In the genomic region with DNA sequence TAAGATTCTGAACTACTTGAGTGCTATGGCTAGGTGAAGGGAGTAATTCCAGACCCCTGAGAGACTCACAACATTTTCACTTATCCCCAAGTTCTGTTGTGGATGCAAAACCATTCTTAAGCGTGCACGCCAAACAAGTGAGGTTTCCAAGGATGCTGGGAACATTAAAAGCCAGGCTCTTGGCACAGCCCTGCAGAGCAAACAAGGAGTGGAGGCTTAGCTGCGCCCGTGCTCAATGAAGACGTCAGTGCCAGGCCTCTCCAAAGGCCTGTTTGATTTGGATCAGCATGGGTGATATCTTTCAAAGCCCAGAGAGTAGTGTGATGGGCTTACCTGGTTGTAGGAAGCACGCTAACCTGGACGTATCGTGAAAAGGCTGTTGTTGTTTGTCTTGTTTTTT, we compare ENCODE assay signal across 23 mouse cellular contexts.
DNase-seq lines count a peak whose midpoint lies in the region; ATAC-seq lines count a peak whose summit lies in the region.
"Had no signal": no experiment of that assay in that cellular context is flagged by ENCODE, and none has a peak within 500 bp of the region (broad histone marks: within the 10 kb centered on the region; RNA-seq: fewer than 3 reads in every experiment).

No protein-coding gene starts in this region.

- H3K9me3 ChIP-seq in forebrain, embryonic 14.5 days (replicated peaks; ENCODE audit: control insufficient read depth, low read length): no peaks in the 10 kb centered on the region
- no peaks in the 10 kb centered on the region for H3K9me3 ChIP-seq in forebrain, embryonic 16.5 days (ENCODE audit: control insufficient read depth, low read length)
- H3K9me3 ChIP-seq in midbrain, embryonic 10.5 days (replicated peaks): peaks cover 5% of the 10 kb centered on the region
- H3K9me3 ChIP-seq in midbrain, embryonic 16.5 days (replicated peaks; ENCODE audit: control insufficient read depth, low read length, poor library complexity, severe bottlenecking): no peaks in the 10 kb centered on the region
- H3K9me3 ChIP-seq: embryonic facial prominence, embryonic 12.5 days; forebrain, embryonic 12.5 days; heart, embryonic 13.5 days; hindbrain, embryonic 12.5 days; limb, embryonic 12.5 days; liver, embryonic 13.5 days; lung, embryonic 15.5 days; megakaryocyte, embryonic 14.5 days had no signal

- no peak overlapping the region for H3K4me3 ChIP-seq in forebrain, embryonic 14.5 days (ENCODE audit: low read depth, low read length)
- no peak overlapping the region for H3K4me3 ChIP-seq in forebrain, embryonic 16.5 days (replicated peaks; ENCODE audit: low read length)
- H3K4me3 ChIP-seq in midbrain, embryonic 10.5 days: no peak overlapping the region
- no peak overlapping the region for H3K4me3 ChIP-seq in midbrain, embryonic 16.5 days (ENCODE audit: low read depth, low read length)
- H3K4me3 ChIP-seq: embryonic facial prominence, embryonic 12.5 days; forebrain, embryonic 12.5 days; heart, embryonic 13.5 days; hindbrain, embryonic 12.5 days; layer of hippocampus, adult 2 months; limb, embryonic 12.5 days; liver, embryonic 13.5 days; lung, embryonic 15.5 days; megakaryocyte, embryonic 14.5 days had no signal

- H3K4me1 ChIP-seq in forebrain, embryonic 14.5 days (ENCODE audit: control insufficient read depth, insufficient read depth, low read length): peaks cover 17% of the 10 kb centered on the region
- H3K4me1 ChIP-seq in forebrain, embryonic 16.5 days (replicated peaks; ENCODE audit: control insufficient read depth, insufficient read depth, low read length): peaks cover 14% of the 10 kb centered on the region
- H3K4me1 ChIP-seq in midbrain, embryonic 10.5 days: peaks cover 57% of the 10 kb centered on the region
- peaks cover 4% of the 10 kb centered on the region; the same call in 1 of the 2 replicates for H3K4me1 ChIP-seq in midbrain, embryonic 16.5 days (ENCODE audit: control insufficient read depth, insufficient read depth, low read length)
- H3K4me1 ChIP-seq: embryonic facial prominence, embryonic 12.5 days; heart, embryonic 13.5 days; hindbrain, embryonic 12.5 days; limb, embryonic 12.5 days; liver, embryonic 13.5 days; lung, embryonic 15.5 days had no signal

- no peaks in the 10 kb centered on the region for H3K36me3 ChIP-seq in forebrain, embryonic 14.5 days (ENCODE audit: control insufficient read depth, insufficient read depth, low read length)
- no peaks in the 10 kb centered on the region for H3K36me3 ChIP-seq in forebrain, embryonic 16.5 days (ENCODE audit: control insufficient read depth, insufficient read depth)
- H3K36me3 ChIP-seq in midbrain, embryonic 10.5 days: no peaks in the 10 kb centered on the region
- H3K36me3 ChIP-seq in midbrain, embryonic 16.5 days (ENCODE audit: control insufficient read depth, insufficient read depth, low read length): no peaks in the 10 kb centered on the region
- H3K36me3 ChIP-seq: embryonic facial prominence, embryonic 12.5 days; forebrain, embryonic 12.5 days; hindbrain, embryonic 12.5 days; liver, embryonic 13.5 days had no signal

- DNase-seq in forebrain, embryonic 14.5 days (ENCODE audit: low spot score): peak; percentile 75
- peak; percentile 26 for DNase-seq in left cerebral cortex, postnatal 4 days
- no peak for DNase-seq in left cerebral cortex, adult 9 months (ENCODE audit: low spot score in 2 of 2)
- DNase-seq in midbrain, embryonic 10.5 days (ENCODE audit: low spot score): peak; percentile 41
- DNase-seq in kidney, postnatal 4 days: no peak
- DNase-seq: adrenal gland, postnatal 25 days; gastrocnemius, postnatal 14 days; heart, adult 18-20 months; heart, postnatal 14 days; kidney, adult 8-10 months; kidney, postnatal 10 days; liver, embryonic 13.5 days had no signal

- intact Hi-C loops in left cerebral cortex, postnatal 4 days (cut with DNase I): no loop called here

- no peak overlapping the region for H3K4me2 ChIP-seq in forebrain, embryonic 14.5 days (ENCODE audit: low read length)
- no peak overlapping the region for H3K4me2 ChIP-seq in forebrain, embryonic 16.5 days (ENCODE audit: low read length)
- no peak overlapping the region for H3K4me2 ChIP-seq in midbrain, embryonic 16.5 days (ENCODE audit: low read length)
- H3K4me2 ChIP-seq: embryonic facial prominence, embryonic 12.5 days; forebrain, embryonic 12.5 days; heart, embryonic 13.5 days; hindbrain, embryonic 12.5 days; limb, embryonic 12.5 days; liver, embryonic 13.5 days; lung, embryonic 15.5 days had no signal

- no peaks in the 10 kb centered on the region for H3K27me3 ChIP-seq in forebrain, embryonic 14.5 days (replicated peaks; ENCODE audit: control insufficient read depth, insufficient read depth, low read length)
- 0 out of 2 replicates have a peak, but pooled peaks cover 2% of the 10 kb centered on the region for H3K27me3 ChIP-seq in forebrain, embryonic 16.5 days (replicated peaks; ENCODE audit: control insufficient read depth, insufficient read depth, low read length)
- H3K27me3 ChIP-seq in midbrain, embryonic 10.5 days (ENCODE audit: low read depth, poor library complexity, severe bottlenecking): peaks cover 91% of the 10 kb centered on the region
- peaks cover 8% of the 10 kb centered on the region for H3K27me3 ChIP-seq in midbrain, embryonic 16.5 days (ENCODE audit: control insufficient read depth, insufficient read depth, low read depth, low read length)
- H3K27me3 ChIP-seq: embryonic facial prominence, embryonic 12.5 days; heart, embryonic 13.5 days; limb, embryonic 12.5 days; liver, embryonic 13.5 days; lung, embryonic 15.5 days; megakaryocyte, embryonic 14.5 days had no signal

- ATAC-seq in forebrain, embryonic 14.5 days: no peak; the same call in 1 of the 2 replicates
- no peak; the same call in 1 of the 2 replicates for ATAC-seq in forebrain, embryonic 16.5 days
- no peak for ATAC-seq in midbrain, embryonic 16.5 days
- ATAC-seq: CD4-positive, CD25-positive, alpha-beta regulatory T cell, adult 4 months had no signal

- H3K9ac ChIP-seq in forebrain, embryonic 14.5 days (ENCODE audit: low read length): no peak overlapping the region
- H3K9ac ChIP-seq in forebrain, embryonic 16.5 days (replicated peaks; ENCODE audit: low read depth, low read length): no peak overlapping the region
- no peak overlapping the region for H3K9ac ChIP-seq in midbrain, embryonic 16.5 days (ENCODE audit: low read depth, low read length)
- H3K9ac ChIP-seq: embryonic facial prominence, embryonic 12.5 days; forebrain, embryonic 12.5 days; heart, embryonic 13.5 days; hindbrain, embryonic 12.5 days; limb, embryonic 12.5 days; liver, embryonic 13.5 days; lung, embryonic 15.5 days had no signal

- WGBS in forebrain, embryonic 14.5 days: 37% methylated on average over 8 of the region's 8 CpGs
- 32% methylated on average over 8 of the region's 8 CpGs for WGBS in forebrain, embryonic 16.5 days
- WGBS in midbrain, embryonic 10.5 days: 42% methylated on average over 8 of the region's 8 CpGs
- 41% methylated on average over 8 of the region's 8 CpGs for WGBS in midbrain, embryonic 16.5 days

- H3K27ac ChIP-seq in forebrain, embryonic 14.5 days (ENCODE audit: low read depth, low read length): no peak overlapping the region
- no peak overlapping the region for H3K27ac ChIP-seq in forebrain, embryonic 16.5 days (ENCODE audit: low read length)
- no peak overlapping the region for H3K27ac ChIP-seq in midbrain, embryonic 10.5 days (replicated peaks)
- H3K27ac ChIP-seq in midbrain, embryonic 16.5 days (ENCODE audit: low read length): no peak overlapping the region
- H3K27ac ChIP-seq: embryonic facial prominence, embryonic 12.5 days; forebrain, embryonic 12.5 days; heart, embryonic 13.5 days; hindbrain, embryonic 12.5 days; layer of hippocampus, adult 2 months; limb, embryonic 12.5 days; liver, embryonic 13.5 days; lung, embryonic 15.5 days had no signal

Comparison
In these comparisons a context has a peak if more than half of its experiments do, and no peak if none do; other contexts are left out.
1. DNase-seq: peak in forebrain, embryonic 14.5 days (single experiment), left cerebral cortex, postnatal 4 days (single experiment) and midbrain, embryonic 10.5 days (single experiment); none in left cerebral cortex, adult 9 months (0 of 2) and kidney, postnatal 4 days (0 of 2).